Mouse (Mus musculus): Measurements from ENCODE around the gene Phldb2. TPM values are rescaled to one million over a fixed set of nuclear protein-coding genes. Genes with fewer than 3 reads are reported as not detected.

The Phldb2 gene
- polyA plus RNA-seq, 1 experiment from 2014 or later, result 9.5 TPM

- Histone ChIP-seq H3K9me3 (ENCODE audit: control insufficient read depth) (no peaks in the 10 kb centered on the region), H3K9ac (ENCODE audit: low read depth, low read length) (no peak overlapping the region), H3K27me3 (replicated peaks; ENCODE audit: control insufficient read depth, insufficient read depth, low read length) (no peaks in the 10 kb centered on the region), H3K27ac (ENCODE audit: low read depth, low read length) (no peak overlapping the region), H3K36me3 (ENCODE audit: control insufficient read depth, insufficient read depth) (no peaks in the 10 kb centered on the region; the same call in 1 of the 2 replicates), H3K4me3 (ENCODE audit: low read depth, low read length) (no peak overlapping the region), H3K4me1 (replicated peaks; ENCODE audit: control insufficient read depth, insufficient read depth, low read length) (no peaks in the 10 kb centered on the region), H3K4me2 (replicated peaks; ENCODE audit: low read depth) (no peak overlapping the region)
- WGBS, result 80% methylated on average over 10 of the region's 10 CpGs
- no peak for TF ChIP-seq CTCF (IDR thresholded peaks at IDR 0.05; ENCODE audit: low read depth)
- no peak for ATAC-seq
Measured at GRCm38 (mm10) chr16:45720022-45720630, 233.3 kb downstream of the Phldb2 start.

- ATAC-seq, result no peak
- Histone ChIP-seq H3K9me3 (ENCODE audit: control insufficient read depth) (no peaks in the 10 kb centered on the region), H3K27ac (ENCODE audit: low read depth, low read length) (no peak overlapping the region), H3K4me3 (ENCODE audit: low read depth, low read length) (no peak overlapping the region), H3K27me3 (replicated peaks; ENCODE audit: control insufficient read depth, insufficient read depth, low read length) (no peaks in the 10 kb centered on the region), H3K36me3 (ENCODE audit: control insufficient read depth, insufficient read depth) (no peaks in the 10 kb centered on the region; the same call in 1 of the 2 replicates), H3K4me2 (replicated peaks; ENCODE audit: low read depth) (no peak overlapping the region), H3K9ac (ENCODE audit: low read depth, low read length) (no peak overlapping the region), H3K4me1 (replicated peaks; ENCODE audit: control insufficient read depth, insufficient read depth, low read length) (no peaks in the 10 kb centered on the region)
- no peak for TF ChIP-seq CTCF (IDR thresholded peaks at IDR 0.05; ENCODE audit: low read depth)
- 86% methylated on average over 4 of the region's 4 CpGs for WGBS
Measured at GRCm38 (mm10) chr16:45718296-45718695, 235.1 kb downstream of the Phldb2 start.

- 80% methylated on average over 5 of the region's 5 CpGs for WGBS
- ATAC-seq, result no peak
- H3K4me3 ChIP-seq (ENCODE audit: low read depth, low read length), result no peak overlapping the region
Measured at GRCm38 (mm10) chr16:45714489-45715150, 238.8 kb downstream of the Phldb2 start.

GRCm38 (mm10) chr16:45713878-45714277, 239.5 kb downstream of the Phldb2 start:
- Histone ChIP-seq H3K36me3 (ENCODE audit: control insufficient read depth, insufficient read depth) (no peaks in the 10 kb centered on the region; the same call in 1 of the 2 replicates), H3K27ac (ENCODE audit: low read depth, low read length) (no peak overlapping the region), H3K27me3 (replicated peaks; ENCODE audit: control insufficient read depth, insufficient read depth, low read length) (no peaks in the 10 kb centered on the region), H3K9me3 (ENCODE audit: control insufficient read depth) (no peaks in the 10 kb centered on the region), H3K4me2 (replicated peaks; ENCODE audit: low read depth) (no peak overlapping the region), H3K4me3 (ENCODE audit: low read depth, low read length) (no peak overlapping the region), H3K9ac (ENCODE audit: low read depth, low read length) (no peak overlapping the region), H3K4me1 (replicated peaks; ENCODE audit: control insufficient read depth, insufficient read depth, low read length) (no peaks in the 10 kb centered on the region)
- TF ChIP-seq CTCF (IDR thresholded peaks at IDR 0.05; ENCODE audit: low read depth), result no peak
- WGBS, result 79% methylated on average over 1 of the region's 1 CpGs
- ATAC-seq, result no peak

More at GRCm38 (mm10) chr16:45714489-45715150, 238.8 kb downstream of the Phldb2 start:
- Histone ChIP-seq H3K27me3 (replicated peaks; ENCODE audit: control insufficient read depth, insufficient read depth, low read length) (no peaks in the 10 kb centered on the region), H3K27ac (ENCODE audit: low read depth, low read length) (no peak overlapping the region), H3K4me2 (replicated peaks; ENCODE audit: low read depth) (no peak overlapping the region), H3K9ac (ENCODE audit: low read depth, low read length) (no peak overlapping the region), H3K36me3 (ENCODE audit: control insufficient read depth, insufficient read depth) (no peaks in the 10 kb centered on the region; the same call in 1 of the 2 replicates), H3K9me3 (ENCODE audit: control insufficient read depth) (no peaks in the 10 kb centered on the region), H3K4me1 (replicated peaks; ENCODE audit: control insufficient read depth, insufficient read depth, low read length) (no peaks in the 10 kb centered on the region)
- no peak for TF ChIP-seq CTCF (IDR thresholded peaks at IDR 0.05; ENCODE audit: low read depth)

DNA sequence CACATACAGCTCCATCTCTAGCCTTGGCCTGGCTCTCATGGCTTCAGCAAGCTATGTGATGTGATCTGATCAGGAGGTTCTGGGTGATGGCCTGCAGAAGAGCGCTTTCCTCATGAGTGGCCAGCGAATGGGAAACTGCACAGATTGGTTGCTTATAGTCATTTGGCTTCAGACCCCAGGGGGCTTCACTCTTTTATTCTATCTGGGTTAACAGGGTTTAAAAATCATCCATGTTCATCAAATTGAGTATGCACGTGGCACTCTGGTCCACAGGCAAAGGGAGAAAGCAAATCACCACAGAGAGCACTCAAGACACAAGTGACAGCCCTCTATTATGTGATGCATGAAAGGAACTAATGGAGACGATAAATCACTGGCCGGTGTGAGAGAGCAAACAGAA, 240.1 kb downstream of the Phldb2 start:
- no peaks in the 10 kb centered on the region; the same call in 1 of the 2 replicates for H3K36me3 ChIP-seq (ENCODE audit: control insufficient read depth, insufficient read depth)
- no peak overlapping the region for H3K9ac ChIP-seq (ENCODE audit: low read depth, low read length)
- 87% methylated on average over 5 of the region's 5 CpGs for WGBS
- H3K4me3 ChIP-seq (ENCODE audit: low read depth, low read length), result no peak overlapping the region
- no peak overlapping the region for H3K27ac ChIP-seq (ENCODE audit: low read depth, low read length)
- no peaks in the 10 kb centered on the region for H3K27me3 ChIP-seq (replicated peaks; ENCODE audit: control insufficient read depth, insufficient read depth, low read length)
- no peak for ATAC-seq
- H3K4me2 ChIP-seq (replicated peaks; ENCODE audit: low read depth), result no peak overlapping the region
- no peaks in the 10 kb centered on the region for H3K4me1 ChIP-seq (replicated peaks; ENCODE audit: control insufficient read depth, insufficient read depth, low read length)
- no peak for TF ChIP-seq CTCF (IDR thresholded peaks at IDR 0.05; ENCODE audit: low read depth)
- no peaks in the 10 kb centered on the region for H3K9me3 ChIP-seq (ENCODE audit: control insufficient read depth)

DNA sequence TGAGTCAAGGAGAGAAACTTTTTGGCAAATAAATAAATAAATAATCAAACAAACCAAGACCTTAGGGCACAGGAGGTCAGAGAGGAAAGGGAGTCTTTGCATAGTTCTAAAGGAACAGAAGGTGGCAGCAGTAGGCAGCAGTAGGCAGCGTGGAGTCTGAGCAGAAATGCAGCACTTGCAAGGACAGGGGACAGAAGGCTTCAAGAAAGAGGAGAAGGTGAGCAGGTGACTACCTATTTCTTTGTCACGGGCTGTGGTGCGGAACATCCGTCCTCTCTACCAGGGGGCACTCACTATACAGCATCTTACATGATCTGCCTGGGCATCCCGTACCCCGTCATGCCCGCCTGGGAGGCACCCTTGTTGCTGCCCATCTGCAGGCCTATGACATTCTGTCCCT, 242.1 kb downstream of the Phldb2 start:
- no peak for ATAC-seq
- no peaks in the 10 kb centered on the region for H3K4me1 ChIP-seq (replicated peaks; ENCODE audit: control insufficient read depth, insufficient read depth, low read length)
- 69% methylated on average over 7 of the region's 7 CpGs for WGBS
- H3K36me3 ChIP-seq (ENCODE audit: control insufficient read depth, insufficient read depth), result no peaks in the 10 kb centered on the region
- H3K4me3 ChIP-seq (ENCODE audit: low read depth, low read length), result no peak overlapping the region
- no peaks in the 10 kb centered on the region for H3K9me3 ChIP-seq (ENCODE audit: control insufficient read depth)
- no peaks in the 10 kb centered on the region for H3K27me3 ChIP-seq (replicated peaks; ENCODE audit: control insufficient read depth, insufficient read depth, low read length)
- no peak overlapping the region for H3K4me2 ChIP-seq (replicated peaks; ENCODE audit: low read depth)
- TF ChIP-seq CTCF (IDR thresholded peaks at IDR 0.05; ENCODE audit: low read depth), result peak; percentile 64
- H3K9ac ChIP-seq (ENCODE audit: low read depth, low read length), result no peak overlapping the region
- H3K27ac ChIP-seq (ENCODE audit: low read depth, low read length), result no peak overlapping the region

Measured in intestine, postnatal 0 days (tissue).